Mouse (Mus musculus) kidney, embryonic 16.5 days (tissue): ENCODE measurements around the gene Col4a6. TPM values are rescaled to one million over a fixed set of nuclear protein-coding genes. Genes with fewer than 3 reads are reported as not detected.

Source experiments
- ATAC-seq: fragments of 200-750 bp; cut with Nextera tagmentation; 2 replicates; pipeline ENCODE4 v1.8.0; 2017; ENCODE audit warnings: moderate TSS enrichment; ENCODE audit not compliant: low FRiP score, low TSS enrichment
- H3K27ac ChIP-seq: fragments of 300-500 bp; sonication (generic); 2 replicates; pipeline ENCODE4 v1.5.1; 2014; ENCODE audit warnings: low read length
- H3K27me3 ChIP-seq: fragments of 300-500 bp; sonication (generic); 2 replicates; pipeline ENCODE4 v1.6.1; 2014; ENCODE audit warnings: low read length, control low read depth, mixed read lengths; ENCODE audit not compliant: insufficient read depth
- H3K36me3 ChIP-seq: fragments of 300-500 bp; sonication (generic); 2 replicates; pipeline ENCODE4 v1.6.1; 2014; ENCODE audit warnings: low read length, control low read depth, mixed read lengths; ENCODE audit not compliant: insufficient read depth
- H3K4me1 ChIP-seq: fragments of 300-500 bp; sonication (generic); 2 replicates; pipeline ENCODE4 v1.6.1; 2014; ENCODE audit warnings: low read length, control low read depth, mixed read lengths; ENCODE audit not compliant: insufficient read depth
- H3K4me2 ChIP-seq: fragments of 300-500 bp; sonication (generic); replicated peaks from 2 replicates; pipeline ENCODE4 v1.6.1; 2014; ENCODE audit warnings: low read depth, low read length
- H3K4me3 ChIP-seq: fragments of 300-500 bp; sonication (generic); 2 replicates; pipeline ENCODE4 v1.5.1; 2014; ENCODE audit warnings: mild to moderate bottlenecking, low read length
- H3K9ac ChIP-seq: fragments of 300-500 bp; sonication (generic); replicated peaks from 2 replicates; pipeline ENCODE4 v1.6.1; 2014; ENCODE audit warnings: low read length
- H3K9me3 ChIP-seq: fragments of 300-500 bp; sonication (generic); 2 replicates; pipeline ENCODE4 v1.6.1; 2016; ENCODE audit warnings: low read length, control low read depth
- WGBS: fragments of 180-500 bp; shearing (Covaris S2); extraction: QIAGEN DNeasy Blood & Tissue Kit; methylation state at CpG from one replicate; pipeline ENCODE4 v1.1.7; 2014; 5-methylcytosine and 5-hydroxymethylcytosine counted together
- polyA plus RNA-seq: library from polyadenylated mRNA; unstranded; fragments of >200 nt; fragmentation: Nextera tagmentation; extraction: Ambion mirVana; gene quantifications from 2 replicates; pipeline ENCODE4 v1.2.1, GENCODE M21; 2015

Col4a6 gene
- polyA plus RNA-seq, 1 experiment from 2014 or later, result 2.6 TPM

GRCm38 (mm10) chrX:141292702-141293462 lies 181.0 kb downstream of the Col4a6 start:
- no peak overlapping the region for H3K4me2 ChIP-seq
- WGBS, result 81% methylated on average over 3 of the region's 3 CpGs
- H3K9me3 ChIP-seq, result no peaks in the 10 kb centered on the region
- H3K27ac ChIP-seq, result no peak overlapping the region
- peaks cover 10% of the 10 kb centered on the region; the same call in 1 of the 2 replicates for H3K27me3 ChIP-seq
- ATAC-seq, result no peak
- no peak overlapping the region for H3K4me3 ChIP-seq
- H3K9ac ChIP-seq, result no peak overlapping the region
- no peaks in the 10 kb centered on the region for H3K4me1 ChIP-seq
- no peaks in the 10 kb centered on the region for H3K36me3 ChIP-seq

- Histone ChIP-seq H3K4me1 (no peaks in the 10 kb centered on the region), H3K27me3 (no peaks in the 10 kb centered on the region; the same call in 1 of the 2 replicates), H3K9me3 (no peaks in the 10 kb centered on the region), H3K9ac (no peak overlapping the region), H3K4me2 (no peak overlapping the region), H3K36me3 (no peaks in the 10 kb centered on the region), H3K27ac (no peak overlapping the region), H3K4me3 (no peak overlapping the region)
- ATAC-seq, result no peak
- WGBS, result 90% methylated on average over 2 of the region's 2 CpGs
Measured at GRCm38 (mm10) chrX:141276397-141276796, 197.5 kb downstream of the Col4a6 start.

- Histone ChIP-seq H3K4me3 (no peak overlapping the region), H3K4me2 (no peak overlapping the region), H3K27me3 (peaks cover 16% of the 10 kb centered on the region), H3K9ac (no peak overlapping the region), H3K4me1 (no peaks in the 10 kb centered on the region), H3K36me3 (no peaks in the 10 kb centered on the region), H3K9me3 (no peaks in the 10 kb centered on the region), H3K27ac (no peak overlapping the region)
- WGBS, result 52% methylated on average over 1 of the region's 1 CpGs
- ATAC-seq, result no peak
Measured at GRCm38 (mm10) chrX:141265986-141266385, 207.9 kb downstream of the Col4a6 start.

GRCm38 (mm10) chrX:141249636-141250035 lies 224.2 kb downstream of the Col4a6 start:
- 64% methylated on average over 1 of the region's 1 CpGs for WGBS
- H3K4me1 ChIP-seq, result no peaks in the 10 kb centered on the region
- H3K9me3 ChIP-seq, result no peaks in the 10 kb centered on the region
- no peak overlapping the region for H3K4me3 ChIP-seq
- no peak overlapping the region for H3K27ac ChIP-seq
- no peak for ATAC-seq
- no peak overlapping the region for H3K4me2 ChIP-seq
- H3K27me3 ChIP-seq, result no peaks in the 10 kb centered on the region; the same call in 1 of the 2 replicates
- H3K36me3 ChIP-seq, result no peaks in the 10 kb centered on the region
- H3K9ac ChIP-seq, result no peak overlapping the region

GRCm38 (mm10) chrX:141236564-141237333 lies 237.1 kb downstream of the Col4a6 start:
- 58% methylated on average over 2 of the region's 2 CpGs for WGBS
- Histone ChIP-seq H3K4me2 (no peak overlapping the region), H3K4me3 (no peak overlapping the region), H3K27me3 (peaks cover 11% of the 10 kb centered on the region; the same call in 1 of the 2 replicates), H3K9me3 (no peaks in the 10 kb centered on the region), H3K36me3 (no peaks in the 10 kb centered on the region), H3K9ac (no peak overlapping the region), H3K4me1 (no peaks in the 10 kb centered on the region), H3K27ac (no peak overlapping the region)
- no peak for ATAC-seq

GRCm38 (mm10) chrX:141228169-141228568 lies 245.7 kb downstream of the Col4a6 start:
- H3K36me3 ChIP-seq, result no peaks in the 10 kb centered on the region
- H3K9ac ChIP-seq, result no peak overlapping the region
- no peaks in the 10 kb centered on the region for H3K4me1 ChIP-seq
- WGBS, result 91% methylated on average over 2 of the region's 2 CpGs
- peaks cover 23% of the 10 kb centered on the region for H3K27me3 ChIP-seq
- no peak overlapping the region for H3K4me2 ChIP-seq
- H3K9me3 ChIP-seq, result no peaks in the 10 kb centered on the region
- no peak overlapping the region for H3K4me3 ChIP-seq
- H3K27ac ChIP-seq, result no peak overlapping the region
- ATAC-seq, result no peak

GRCm38 (mm10) chrX:141212802-141213201 lies 261.1 kb downstream of the Col4a6 start:
- H3K4me2 ChIP-seq, result no peak overlapping the region
- H3K27me3 ChIP-seq, result peaks cover 23% of the 10 kb centered on the region
- H3K36me3 ChIP-seq, result no peaks in the 10 kb centered on the region
- no peak overlapping the region for H3K9ac ChIP-seq
- no peak overlapping the region for H3K4me3 ChIP-seq
- WGBS, result 38% methylated on average over 5 of the region's 5 CpGs
- H3K9me3 ChIP-seq, result no peaks in the 10 kb centered on the region
- ATAC-seq, result no peak
- H3K4me1 ChIP-seq, result no peaks in the 10 kb centered on the region
- no peak overlapping the region for H3K27ac ChIP-seq

- Histone ChIP-seq H3K9me3 (no peaks in the 10 kb centered on the region), H3K27me3 (peaks cover 32% of the 10 kb centered on the region), H3K4me1 (no peaks in the 10 kb centered on the region), H3K4me2 (no peak overlapping the region), H3K36me3 (no peaks in the 10 kb centered on the region), H3K9ac (no peak overlapping the region), H3K4me3 (no peak overlapping the region), H3K27ac (no peak overlapping the region)
- WGBS, result 83% methylated on average over 3 of the region's 3 CpGs
- ATAC-seq, result no peak
Measured at GRCm38 (mm10) chrX:141198993-141199392, 274.9 kb downstream of the Col4a6 start.

- no peak for ATAC-seq
- Histone ChIP-seq H3K9ac (no peak overlapping the region), H3K36me3 (no peaks in the 10 kb centered on the region), H3K4me1 (no peaks in the 10 kb centered on the region), H3K4me2 (no peak overlapping the region), H3K27me3 (peaks cover 33% of the 10 kb centered on the region), H3K27ac (no peak overlapping the region), H3K9me3 (no peaks in the 10 kb centered on the region), H3K4me3 (no peak overlapping the region)
Measured at GRCm38 (mm10) chrX:141195036-141195435, 278.8 kb downstream of the Col4a6 start.

- Histone ChIP-seq H3K4me1 (no peaks in the 10 kb centered on the region), H3K27me3 (peaks cover 30% of the 10 kb centered on the region; the same call in 1 of the 2 replicates), H3K4me2 (0 out of 2 replicates have a peak overlapping the region, but pooled peaks have one; percentile 19), H3K27ac (no peak overlapping the region), H3K36me3 (no peaks in the 10 kb centered on the region), H3K4me3 (no peak overlapping the region), H3K9ac (no peak overlapping the region), H3K9me3 (no peaks in the 10 kb centered on the region)
- ATAC-seq, result no peak
- WGBS, result 48% methylated on average over 7 of the region's 7 CpGs
Measured at GRCm38 (mm10) chrX:141175353-141175752, 298.5 kb downstream of the Col4a6 start.
